Mouse (Mus musculus) retina, embryonic 14.5 days (tissue): Measurements from ENCODE around the gene St5.

Experiments
- DNase-seq: peaks from one replicate; pipeline ENCODE4 v3.0.0-alpha.2; 2015; ENCODE audit warnings: low spot score

The St5 gene

DNA sequence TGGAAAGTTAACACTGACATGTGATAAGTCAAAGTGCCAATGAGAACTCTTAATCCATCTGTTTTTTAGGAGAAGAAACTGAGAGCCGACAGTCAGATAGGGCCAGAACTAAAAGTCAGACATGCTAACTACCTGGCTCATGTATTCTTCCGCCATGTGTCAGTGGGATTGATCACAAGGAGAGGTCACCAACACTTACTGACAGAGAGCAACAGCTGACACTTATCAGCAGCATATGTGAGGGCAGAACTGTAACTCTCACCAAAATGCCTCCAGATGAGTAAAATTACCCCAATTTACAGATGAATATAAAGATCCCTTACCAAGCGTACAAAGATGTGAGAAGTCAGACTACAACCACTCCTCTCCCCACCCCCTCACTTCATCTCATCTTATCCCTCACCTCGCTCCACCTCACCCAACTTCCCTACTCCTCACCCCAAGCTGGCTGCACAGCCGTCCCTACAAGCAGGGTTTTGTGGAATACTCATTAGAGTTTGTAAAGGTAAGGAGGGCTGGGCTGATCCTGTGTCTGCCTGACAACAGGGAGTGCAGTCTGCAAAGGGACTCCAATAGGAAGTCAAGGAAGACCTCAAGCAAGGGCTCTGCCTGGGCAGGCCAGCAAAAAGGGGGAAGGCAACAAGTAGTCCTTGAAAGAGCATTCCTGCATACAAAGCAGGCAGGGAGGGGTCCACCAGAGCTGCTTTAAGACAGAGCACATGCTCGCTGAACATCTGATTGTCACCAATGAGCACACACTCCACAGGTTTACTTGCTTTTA, 93.7 kb downstream of the St5 start:
- DNase-seq = no peak

DNA sequence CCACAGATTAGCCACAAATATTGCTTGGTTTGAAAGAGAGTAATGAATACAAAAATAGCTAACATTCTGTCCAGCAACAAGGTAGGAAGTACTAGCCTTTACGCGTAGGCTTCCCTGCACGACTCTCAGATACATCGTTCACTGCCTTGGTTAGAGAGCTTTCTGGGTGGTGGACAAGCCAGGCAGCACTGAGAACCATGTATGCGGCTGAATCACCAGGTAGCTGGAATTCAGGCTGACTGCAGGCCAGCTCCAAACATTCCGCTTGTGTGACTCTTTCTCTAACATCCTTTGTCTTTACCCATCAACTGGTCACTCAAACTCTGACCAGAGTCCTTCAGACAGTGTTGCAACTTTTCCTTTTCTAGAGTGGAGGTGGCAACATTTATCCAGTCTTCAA, 94.6 kb downstream of the St5 start:
- DNase-seq = no peak

DNA sequence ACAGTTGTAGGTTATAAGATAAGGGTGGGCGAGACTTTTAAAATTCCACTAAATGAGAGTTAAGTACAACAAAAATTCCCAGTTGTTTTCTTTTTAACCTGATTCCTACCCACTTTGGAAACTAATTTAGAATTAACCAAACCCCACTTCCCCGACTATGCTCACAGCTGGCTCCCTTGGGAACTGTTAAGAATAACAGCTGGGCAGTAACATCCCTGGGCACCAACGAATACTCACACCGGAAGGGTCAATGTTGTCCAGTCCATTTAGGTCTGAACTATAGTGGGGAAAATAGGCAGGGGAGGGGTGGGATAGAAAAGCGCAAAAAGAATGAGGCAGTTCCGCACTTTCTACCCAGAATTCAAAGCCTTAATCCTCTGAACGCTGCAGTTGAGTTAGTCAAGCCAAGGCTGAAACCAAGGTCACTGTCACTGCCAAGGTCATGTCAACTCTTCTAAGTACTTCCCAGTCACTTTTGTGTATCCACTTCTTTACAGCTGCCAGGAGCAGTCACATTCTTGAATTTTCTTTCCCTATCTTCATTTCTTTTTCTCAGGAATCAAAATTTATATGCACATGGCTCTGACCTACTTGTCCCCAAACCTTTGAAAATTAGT, 96.3 kb downstream of the St5 start:
- no peak for DNase-seq

DNA sequence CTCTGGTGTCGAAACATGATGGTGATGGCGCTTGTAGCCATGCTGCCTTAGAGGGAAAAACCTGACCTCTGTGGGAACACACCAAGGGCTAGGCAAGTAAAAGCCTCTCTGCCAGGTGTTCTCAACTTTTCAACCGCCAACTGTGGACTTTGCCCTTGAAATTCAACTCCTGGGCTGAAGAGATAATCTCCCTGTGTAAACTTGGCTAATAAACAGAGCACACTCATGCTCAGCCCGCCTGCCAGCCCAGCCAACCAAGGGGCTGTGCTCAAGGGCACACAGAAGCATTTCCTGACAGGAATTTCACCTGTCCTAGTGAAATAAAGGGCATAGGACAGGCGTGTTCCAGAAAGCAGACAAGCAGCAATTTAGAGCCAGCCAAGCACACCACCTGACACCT, 100.8 kb downstream of the St5 start:
- no peak for DNase-seq

DNA sequence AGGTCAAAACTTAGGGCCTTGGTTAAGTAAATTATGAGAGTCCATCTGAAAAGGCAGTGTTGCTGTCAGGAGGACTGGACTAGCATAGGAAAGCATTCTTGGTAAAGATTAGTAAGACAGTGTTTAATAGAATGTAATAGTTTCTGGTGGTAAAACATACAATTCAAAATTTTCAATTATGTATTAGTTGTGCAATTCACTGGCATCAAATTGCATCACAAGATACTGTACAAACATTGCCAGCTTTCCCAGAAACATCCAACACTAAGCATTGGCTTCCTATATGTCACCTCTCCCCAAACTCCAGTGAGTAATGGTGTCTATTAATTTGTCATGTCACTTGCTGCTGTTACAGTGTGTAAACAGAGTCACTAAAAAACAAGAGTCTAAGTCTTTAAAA, 101.4 kb downstream of the St5 start:
- DNase-seq = no peak

DNA sequence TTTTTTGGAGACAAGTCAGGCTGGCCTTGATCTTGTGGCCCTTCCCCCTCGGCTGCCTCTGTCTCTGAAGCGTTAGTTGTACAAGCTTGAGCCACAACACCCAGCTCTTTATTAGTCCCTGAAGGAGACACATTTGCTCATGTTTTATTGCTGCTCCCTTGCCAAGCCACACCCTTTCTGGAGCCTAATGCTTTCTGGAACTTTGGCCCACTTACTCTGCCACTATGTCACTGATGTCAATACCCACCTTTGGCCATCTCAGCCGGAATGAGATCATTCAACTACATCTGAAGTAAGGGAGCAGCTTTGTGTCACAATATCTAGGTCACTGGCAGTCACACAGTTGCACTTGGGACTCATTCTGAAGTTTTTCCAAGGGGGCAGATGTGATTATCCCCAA, 102.7 kb downstream of the St5 start:
- no peak for DNase-seq

DNA sequence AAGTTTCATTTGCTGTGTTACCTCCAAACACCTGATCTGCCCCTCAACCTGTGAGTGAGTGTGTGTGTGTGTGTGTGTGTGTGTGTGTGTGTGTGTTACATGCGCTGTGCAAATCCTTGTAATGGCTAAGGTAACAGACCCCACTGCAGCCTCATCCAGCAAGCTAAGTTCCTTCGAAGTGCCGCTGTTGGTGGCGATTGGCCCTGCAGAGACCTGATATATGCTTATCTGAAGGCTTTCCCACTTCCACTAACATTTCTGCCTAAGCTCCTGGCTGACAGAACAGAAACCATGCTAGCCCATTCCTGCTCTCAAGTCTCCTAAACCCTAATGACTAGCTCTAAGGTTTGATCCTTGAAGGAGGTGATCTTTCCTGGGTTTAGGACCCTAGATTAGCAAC, 103.4 kb downstream of the St5 start:
- DNase-seq = no peak

DNA sequence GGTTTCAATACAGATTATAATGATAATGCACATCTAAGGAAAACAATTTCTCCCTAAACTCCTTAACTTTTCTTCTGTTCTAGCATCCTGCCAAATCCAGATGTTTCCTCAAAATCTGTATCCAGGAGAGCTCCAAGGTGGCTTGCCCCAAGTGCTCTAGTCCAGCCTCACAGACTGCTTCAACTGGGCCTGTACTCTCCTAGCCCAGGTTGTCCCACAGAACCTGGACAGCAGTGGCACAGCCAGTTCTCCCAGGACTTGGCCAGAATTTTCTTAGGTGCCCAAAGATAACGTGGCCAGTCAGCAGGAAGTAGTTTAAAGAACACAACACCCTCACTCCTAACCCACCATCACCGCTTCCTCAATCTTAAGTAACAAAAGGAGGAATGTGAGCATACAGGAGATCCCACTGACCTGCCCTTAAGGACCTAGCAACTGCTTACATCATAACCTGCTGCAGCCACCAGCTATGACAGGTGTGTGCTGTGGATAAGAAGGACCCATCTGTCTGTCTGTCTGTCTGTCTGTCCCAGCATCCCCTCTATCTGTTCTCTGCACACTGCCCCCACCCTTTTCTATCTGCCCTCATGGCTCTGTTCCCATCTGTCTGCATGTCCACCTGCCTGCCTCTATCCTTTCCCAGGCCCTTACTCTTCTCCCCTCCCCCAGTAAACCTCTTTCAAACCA, 108.4 kb downstream of the St5 start:
- no peak for DNase-seq

DNA sequence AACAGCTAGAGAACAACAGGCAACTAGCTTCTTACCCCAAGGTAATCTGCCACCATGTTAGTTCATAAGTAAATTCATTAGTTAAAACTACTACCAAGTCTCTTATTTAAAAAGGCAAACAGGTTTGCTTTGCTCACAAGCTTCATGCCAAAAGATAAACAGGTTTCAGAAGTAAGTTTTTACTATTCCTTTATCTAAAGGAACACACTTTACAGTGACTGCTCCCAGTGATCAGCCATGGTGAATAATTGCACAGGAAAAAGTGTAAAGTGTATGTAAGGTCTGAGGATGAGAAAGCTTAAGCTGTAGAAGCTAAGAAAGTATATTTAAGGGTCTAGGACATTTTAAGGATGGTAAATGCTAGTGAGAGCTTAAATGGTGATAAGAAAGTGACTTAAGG, 109.4 kb downstream of the St5 start:
- no peak for DNase-seq

DNA sequence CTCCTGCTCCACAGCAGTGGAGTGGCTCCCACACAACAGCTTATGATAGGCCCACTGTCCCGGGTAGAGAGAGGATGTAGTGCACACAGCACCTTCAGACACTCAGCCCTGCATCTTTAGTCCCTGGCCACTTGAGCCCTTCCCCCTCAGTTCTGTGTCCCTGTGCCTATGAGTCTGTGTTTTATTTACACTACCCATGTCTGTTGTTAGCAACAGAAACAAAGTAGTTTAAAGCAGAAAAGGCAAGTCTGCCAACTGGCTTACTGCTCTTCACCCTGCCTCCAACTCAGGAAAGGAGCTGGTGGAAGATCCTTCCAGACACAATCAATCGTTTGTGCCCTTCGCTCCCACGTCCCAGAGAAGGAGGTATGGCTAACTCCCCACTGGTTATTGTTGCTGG, 111.2 kb downstream of the St5 start:
- DNase-seq = no peak

DNA sequence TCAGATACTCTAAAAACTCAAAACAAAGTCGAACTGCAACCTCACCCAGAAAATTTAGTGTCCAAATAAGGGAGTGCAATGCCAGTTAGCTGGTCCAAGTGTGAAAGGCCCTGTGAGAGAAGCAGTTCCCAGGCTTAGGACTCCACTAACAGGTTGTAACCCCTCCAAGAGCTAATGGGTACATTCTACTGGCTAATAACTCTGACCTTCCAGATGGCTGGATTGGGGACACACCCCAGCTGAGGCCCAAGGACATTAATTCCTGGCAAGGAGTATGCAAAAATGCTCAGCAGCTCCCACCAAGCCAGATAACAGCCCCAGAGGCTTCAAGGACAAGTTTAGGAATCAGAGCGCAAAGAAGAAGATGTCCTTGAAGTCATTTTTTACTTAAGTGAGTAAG, 112.8 kb downstream of the St5 start:
- DNase-seq = no peak

DNA sequence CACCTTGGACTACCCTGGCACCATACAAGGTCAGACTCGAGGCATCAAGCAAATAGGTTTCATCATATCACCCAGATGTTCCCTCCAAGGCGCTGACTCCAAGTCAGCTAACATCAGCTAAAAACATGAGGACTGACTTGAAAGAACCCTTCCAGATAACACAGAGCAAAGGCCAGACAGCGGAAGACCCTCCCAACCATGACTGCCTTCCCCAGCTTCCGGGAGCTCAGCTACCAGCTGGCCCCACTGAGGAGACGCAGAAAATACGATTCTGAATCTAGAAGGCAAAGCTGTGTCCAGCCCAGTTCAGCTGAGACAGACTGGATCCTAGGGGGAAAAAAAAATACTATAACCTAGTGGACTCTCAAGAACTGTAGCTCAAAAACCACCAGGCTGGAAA, 114.4 kb downstream of the St5 start:
- DNase-seq = no peak

DNA sequence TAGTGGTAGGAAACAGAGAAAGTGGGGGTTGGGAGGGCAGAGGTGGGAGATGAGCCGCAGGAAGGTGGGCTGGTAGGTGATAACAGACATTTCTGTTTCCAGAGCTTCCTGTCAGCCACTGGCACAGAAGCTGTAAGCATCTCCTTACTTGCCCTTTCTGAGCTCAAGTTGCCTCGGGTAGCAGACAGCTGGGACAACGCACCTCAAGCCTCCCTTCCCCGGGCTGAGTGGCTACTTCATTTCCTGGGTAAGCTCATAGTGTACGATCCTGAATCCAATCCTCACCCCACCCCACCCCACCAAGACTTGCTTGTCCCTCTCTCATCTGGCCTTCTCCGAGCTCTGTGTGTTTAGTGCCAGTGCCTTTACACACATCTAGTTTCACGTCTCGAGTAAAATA, 115.3 kb downstream of the St5 start:
- no peak for DNase-seq

DNA sequence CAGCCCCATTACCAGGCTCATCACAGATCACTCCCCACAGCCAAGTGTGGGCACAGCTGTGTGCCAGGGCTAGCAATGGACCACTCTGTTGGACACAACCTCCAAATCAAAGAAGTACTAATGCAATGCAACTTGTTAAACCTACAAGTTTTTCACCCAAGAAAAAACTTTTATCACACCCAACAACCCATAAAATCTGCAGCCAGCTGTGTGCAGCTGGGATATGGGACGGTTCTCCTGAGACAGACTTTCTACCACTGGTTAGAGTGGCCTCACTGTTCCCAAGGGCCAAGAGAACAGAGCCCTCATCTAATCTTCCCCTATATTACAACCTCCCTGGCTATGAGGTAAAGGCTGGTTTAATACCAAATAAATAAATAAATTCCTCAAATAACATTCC, 118.9 kb downstream of the St5 start:
- no peak for DNase-seq

DNA sequence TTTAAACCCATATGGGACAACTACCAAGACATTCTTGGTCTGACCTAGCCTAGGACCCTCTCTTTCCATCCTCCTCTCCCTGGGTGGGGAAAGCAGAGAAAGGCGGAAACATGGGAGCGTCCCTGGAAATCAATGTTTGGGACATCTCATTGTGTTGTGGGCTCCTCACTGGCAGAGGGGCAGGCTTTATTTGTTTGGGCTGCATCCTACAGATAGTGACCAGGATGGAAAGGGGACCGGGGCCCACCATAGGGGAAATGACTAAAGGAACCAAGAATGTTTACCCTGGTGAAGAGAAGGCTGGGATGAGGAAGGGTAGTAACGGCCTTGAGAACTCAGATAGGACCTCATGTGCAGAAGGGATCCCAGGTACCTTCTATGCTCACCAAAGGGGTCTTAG, 122.9 kb downstream of the St5 start:
- no peak for DNase-seq

DNA sequence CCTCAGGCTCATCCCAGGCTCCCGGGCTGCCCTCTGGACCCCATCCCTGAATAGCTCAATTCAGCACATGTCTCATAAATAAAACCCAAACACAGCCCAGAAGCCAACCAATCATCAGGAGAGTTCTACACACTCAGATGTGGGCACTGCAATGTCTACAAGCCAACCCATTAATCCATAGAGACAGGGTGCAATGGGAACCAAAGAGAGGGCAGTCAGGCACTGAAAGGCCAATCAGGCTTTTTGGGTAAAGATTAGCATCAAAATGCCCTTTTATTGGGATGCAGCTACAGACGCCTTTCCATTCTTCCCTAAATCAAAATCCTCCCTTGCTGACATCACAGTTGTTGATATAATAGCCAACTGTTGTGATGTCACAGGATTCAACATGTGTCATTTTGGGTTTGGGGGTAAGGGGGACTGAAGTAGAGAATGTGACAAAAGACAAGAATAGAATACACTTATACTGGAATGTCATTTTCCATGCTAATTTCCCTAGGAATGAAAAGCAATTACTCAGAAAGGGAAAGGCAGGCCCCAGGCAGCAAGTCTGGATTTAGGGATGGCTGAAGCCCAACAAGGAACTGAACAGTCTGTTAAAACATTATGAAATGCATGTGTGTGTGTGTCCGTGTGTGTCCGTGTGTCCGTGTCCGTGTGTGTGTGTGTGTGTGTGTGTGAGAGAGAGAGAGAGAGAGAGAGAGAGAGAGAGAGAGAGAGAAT, 123.7 kb downstream of the St5 start:
- no peak for DNase-seq

DNA sequence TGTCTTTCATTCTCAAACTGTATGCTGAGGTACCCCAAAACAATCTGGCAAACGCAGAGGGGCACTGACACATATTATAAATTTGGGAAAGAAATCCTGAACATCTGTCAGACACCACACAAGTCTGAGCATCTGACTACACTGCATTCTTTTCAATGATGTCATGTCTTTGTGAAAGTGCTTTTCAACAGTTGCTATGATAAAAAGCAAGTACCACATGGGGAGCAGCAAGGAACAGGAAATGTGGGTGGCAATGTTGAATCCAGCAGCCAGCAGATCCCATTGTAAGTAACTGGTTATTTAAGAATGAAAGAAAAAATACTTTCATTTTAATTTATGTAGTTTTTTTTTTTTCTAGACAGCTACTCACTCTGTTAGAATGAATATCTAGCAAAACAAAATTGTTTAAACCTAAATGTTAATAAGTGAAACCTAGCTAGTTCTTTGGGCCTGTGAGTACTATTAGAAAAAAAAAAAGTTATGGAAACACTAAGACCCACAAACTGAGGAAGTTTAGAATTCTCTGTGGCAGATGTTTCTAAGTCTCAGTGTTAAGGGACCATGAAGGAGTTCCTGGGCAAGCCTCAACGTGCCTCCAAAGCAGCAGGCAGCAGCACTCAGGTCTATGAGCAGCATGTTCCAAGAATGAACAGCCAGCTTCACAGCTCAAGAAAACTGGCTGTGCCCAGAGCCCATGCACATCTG, 124.4 kb downstream of the St5 start:
- no peak for DNase-seq

DNA sequence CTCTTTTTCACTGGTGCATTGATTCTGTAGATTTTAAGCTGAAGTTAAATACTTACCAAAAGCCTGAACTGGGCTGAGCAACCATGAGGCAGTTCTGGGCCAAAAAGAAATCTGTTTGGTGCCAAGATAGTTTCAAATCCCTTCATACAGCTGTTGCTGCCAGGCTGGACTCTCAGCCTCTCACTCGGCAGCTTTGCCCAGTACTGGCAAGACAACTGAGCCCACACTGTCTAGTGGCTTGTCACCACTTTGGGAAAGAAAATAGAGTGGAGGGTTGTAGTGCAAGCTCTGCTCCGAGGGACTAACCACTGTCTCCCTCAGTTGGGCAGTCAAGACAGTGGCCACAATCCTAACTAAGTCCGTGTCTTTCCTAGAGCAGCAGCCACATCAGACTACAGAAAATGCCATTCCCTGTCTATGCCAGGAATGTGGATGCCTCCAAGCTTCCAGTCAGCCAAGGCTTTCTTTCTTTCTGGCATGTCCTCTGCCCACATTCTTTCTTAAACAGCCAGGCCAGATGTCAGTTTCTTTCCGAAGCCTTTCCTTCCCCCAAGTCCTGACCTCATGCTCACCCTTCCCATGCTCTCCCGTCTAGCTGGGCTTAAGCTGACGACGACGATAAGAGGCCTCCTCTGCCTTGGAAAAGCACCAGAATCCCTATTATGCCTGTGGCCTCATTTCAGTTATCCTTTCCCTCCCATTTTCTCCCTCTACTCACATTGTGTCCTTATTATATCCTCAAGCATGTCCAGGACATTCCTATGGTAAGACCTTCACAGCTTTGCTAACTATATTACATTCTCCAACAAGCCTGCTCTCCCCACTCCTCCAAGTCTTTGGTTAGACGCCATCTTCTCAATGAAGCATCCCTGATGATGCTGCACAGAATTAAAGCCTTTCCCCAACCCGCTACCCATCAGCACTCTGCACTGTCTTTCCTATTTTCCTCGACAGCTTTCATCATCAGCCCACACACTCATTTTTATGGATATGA, 126.8 kb downstream of the St5 start:
- DNase-seq = peak; percentile 7

DNA sequence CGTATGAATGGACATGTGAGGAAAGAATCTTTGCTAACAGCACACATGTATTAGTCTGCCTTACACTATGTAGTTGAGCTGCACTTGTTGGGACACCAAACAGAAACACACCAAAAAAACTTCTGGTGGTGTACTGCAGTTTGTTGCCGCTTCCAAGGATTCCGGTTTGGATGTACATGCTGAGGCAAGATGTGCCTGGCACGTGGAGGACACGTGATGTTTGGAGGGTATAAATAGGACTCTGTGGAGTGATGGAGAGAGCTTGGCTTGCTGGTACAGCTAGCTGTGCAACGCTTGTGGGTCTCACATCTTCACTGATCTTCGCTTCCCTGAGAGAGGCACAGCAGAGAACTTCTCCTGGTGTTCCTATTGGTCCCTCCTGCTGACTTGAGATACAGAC, 129.2 kb downstream of the St5 start:
- DNase-seq = no peak

DNA sequence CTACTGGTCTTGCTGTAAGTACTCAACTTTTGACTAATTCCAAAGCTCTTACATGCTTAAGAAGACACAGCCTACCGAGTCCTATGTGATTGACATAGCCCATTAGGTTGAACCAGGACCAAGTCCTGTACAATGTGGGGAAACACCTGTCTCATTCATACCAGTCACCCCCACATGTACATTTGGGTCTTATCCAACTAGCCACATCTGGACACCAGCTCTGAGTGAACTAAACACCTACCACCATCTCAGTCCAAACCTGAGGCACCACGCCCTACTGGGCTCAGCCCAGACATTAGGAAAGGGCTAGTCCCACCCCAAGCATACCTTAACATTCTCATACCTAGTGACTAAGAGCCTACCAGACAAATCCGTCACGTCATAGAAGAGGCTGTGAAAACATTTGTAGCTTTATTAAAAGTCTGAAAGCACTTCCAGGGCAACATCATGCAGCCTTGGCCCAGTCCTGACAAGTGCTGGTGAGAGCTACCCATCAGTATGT, 135.0 kb downstream of the St5 start:
- no peak for DNase-seq
